21 mouse cellular contexts compared by ENCODE assay signal in genomic region chr15:25706874-25707554, GRCm38 (mm10).
DNase-seq lines count a peak whose midpoint lies in the region; ATAC-seq and TF ChIP-seq lines count a peak whose summit lies in the region.
"Had no signal": no experiment of that assay in that cellular context is flagged by ENCODE, and none has a peak within 500 bp of the region (broad histone marks: within the 10 kb centered on the region; RNA-seq: fewer than 3 reads in every experiment).

No protein-coding gene starts in this region.

- no peak for TF ChIP-seq POLR2A in kidney, adult 2 months (IDR thresholded peaks at IDR 0.05; ENCODE audit: low read depth, low read length)

- no peak overlapping the region for H3K4me2 ChIP-seq in kidney, embryonic 15.5 days
- H3K4me2 ChIP-seq in embryonic facial prominence, embryonic 14.5 days (ENCODE audit: low read depth, low read length): peak overlapping the region; percentile 18; the same call in 1 of the 2 replicates
- H3K4me2 ChIP-seq in limb, embryonic 15.5 days: no peak overlapping the region; the same call in 1 of the 2 replicates
- H3K4me2 ChIP-seq: forebrain, embryonic 15.5 days; heart, embryonic 11.5 days had no signal

- WGBS in kidney, adult 2 months: 72% methylated on average over 19 of the region's 19 CpGs
- 63% methylated on average over 19 of the region's 19 CpGs for WGBS in kidney, embryonic 15.5 days
- 63% methylated on average over 19 of the region's 19 CpGs for WGBS in embryonic facial prominence, embryonic 14.5 days
- WGBS in limb, embryonic 15.5 days: 55% methylated on average over 19 of the region's 19 CpGs

- TF ChIP-seq CTCF in kidney, adult 2 months (conservative IDR thresholded peaks at IDR 0.05; ENCODE audit: insufficient read depth, insufficient read length, low read depth, low read length): no peak

- no peaks in the 10 kb centered on the region for H3K27me3 ChIP-seq in kidney, adult 2 months (replicated peaks; ENCODE audit: control insufficient read depth, insufficient read depth, low read length)
- H3K27me3 ChIP-seq in kidney, embryonic 15.5 days: no peaks in the 10 kb centered on the region
- no peaks in the 10 kb centered on the region for H3K27me3 ChIP-seq in embryonic facial prominence, embryonic 14.5 days (replicated peaks; ENCODE audit: control insufficient read depth, insufficient read depth, low read length)
- H3K27me3 ChIP-seq in limb, embryonic 15.5 days: no peaks in the 10 kb centered on the region
- H3K27me3 ChIP-seq: forebrain, embryonic 15.5 days had no signal

- ATAC-seq in kidney, embryonic 15.5 days (replicated peaks; ENCODE audit: low FRiP score): no peak
- no peak; the same call in 1 of the 2 replicates for ATAC-seq in embryonic facial prominence, embryonic 14.5 days (ENCODE audit: low read depth)
- no peak for ATAC-seq in limb, embryonic 15.5 days (ENCODE audit: insufficient number of reproducible peaks, low FRiP score, low TSS enrichment, low read depth)
- ATAC-seq: activated CD4-positive, CD25-positive, alpha-beta regulatory T cell, adult 4 months; CD4-positive, CD25-positive, alpha-beta regulatory T cell, adult 4 months; forebrain, embryonic 15.5 days had no signal

- peaks cover 2% of the 10 kb centered on the region; the same call in 1 of the 2 replicates for H3K36me3 ChIP-seq in kidney, adult 2 months (ENCODE audit: control insufficient read depth, insufficient read depth, low read length)
- peaks cover 38% of the 10 kb centered on the region for H3K36me3 ChIP-seq in kidney, embryonic 15.5 days
- peaks cover 17% of the 10 kb centered on the region; the same call in 1 of the 2 replicates for H3K36me3 ChIP-seq in embryonic facial prominence, embryonic 14.5 days (ENCODE audit: control insufficient read depth, insufficient read depth, low read length)
- H3K36me3 ChIP-seq in limb, embryonic 15.5 days: peaks cover 9% of the 10 kb centered on the region
- H3K36me3 ChIP-seq: forebrain, embryonic 15.5 days had no signal

- 0 out of 2 replicates have a peak overlapping the region, but pooled peaks have one; percentile 7 for H3K27ac ChIP-seq in kidney, adult 2 months (ENCODE audit: insufficient read depth, low read depth, low read length)
- H3K27ac ChIP-seq in kidney, embryonic 15.5 days: no peak overlapping the region
- peak overlapping the region; percentile 80 for H3K27ac ChIP-seq in embryonic facial prominence, embryonic 14.5 days (replicated peaks; ENCODE audit: low read depth, low read length)
- peak overlapping the region; percentile 63 for H3K27ac ChIP-seq in limb, embryonic 15.5 days
- H3K27ac ChIP-seq: forebrain, embryonic 15.5 days; macrophage had no signal

- H3K9me3 ChIP-seq in kidney, embryonic 15.5 days (replicated peaks): no peaks in the 10 kb centered on the region
- H3K9me3 ChIP-seq in embryonic facial prominence, embryonic 14.5 days (ENCODE audit: control insufficient read depth, low read length): 0 out of 2 replicates have a peak, but pooled peaks cover 4% of the 10 kb centered on the region
- no peaks in the 10 kb centered on the region for H3K9me3 ChIP-seq in limb, embryonic 15.5 days
- H3K9me3 ChIP-seq: forebrain, embryonic 15.5 days had no signal

- no peak overlapping the region for H3K4me3 ChIP-seq in kidney, adult 2 months (ENCODE audit: insufficient read depth, low read depth, low read length)
- no peak overlapping the region for H3K4me3 ChIP-seq in kidney, embryonic 15.5 days (replicated peaks)
- no peak overlapping the region for H3K4me3 ChIP-seq in embryonic facial prominence, embryonic 14.5 days (ENCODE audit: low read depth, low read length)
- H3K4me3 ChIP-seq in limb, embryonic 15.5 days: no peak overlapping the region
- H3K4me3 ChIP-seq: forebrain, embryonic 15.5 days had no signal

- no peak overlapping the region for H3K9ac ChIP-seq in kidney, embryonic 15.5 days
- no peak overlapping the region for H3K9ac ChIP-seq in embryonic facial prominence, embryonic 14.5 days (ENCODE audit: low read depth, low read length)
- no peak overlapping the region for H3K9ac ChIP-seq in limb, embryonic 15.5 days
- H3K9ac ChIP-seq: forebrain, embryonic 15.5 days had no signal

- peaks cover 12% of the 10 kb centered on the region; the same call in 1 of the 2 replicates for H3K4me1 ChIP-seq in kidney, adult 2 months (ENCODE audit: control insufficient read depth, insufficient read depth, low read length)
- H3K4me1 ChIP-seq in kidney, embryonic 15.5 days: peaks cover 3% of the 10 kb centered on the region; the same call in 1 of the 2 replicates
- peaks cover 29% of the 10 kb centered on the region for H3K4me1 ChIP-seq in embryonic facial prominence, embryonic 14.5 days (ENCODE audit: control insufficient read depth, insufficient read depth, low read length)
- H3K4me1 ChIP-seq in limb, embryonic 15.5 days: peaks cover 31% of the 10 kb centered on the region
- H3K4me1 ChIP-seq: forebrain, embryonic 15.5 days had no signal

- DNase-seq in kidney, adult 2 months: no peak
- peak; percentile 45 for DNase-seq in ZHBTc4 (ENCODE audit: low read depth, low spot score)
- peak; percentile 74 for DNase-seq in embryonic facial prominence, embryonic 14.5 days (ENCODE audit: low spot score)
- DNase-seq in retina, embryonic 14.5 days (ENCODE audit: low spot score): no peak
- DNase-seq in frontal cortex, postnatal 25 days (ENCODE audit: low spot score in 2 of 2): no peak
- DNase-seq: cerebellum, adult 11-12 months; heart, postnatal 36 days; kidney, adult 8-10 months; layer of hippocampus, postnatal 36 days; left cerebral cortex, postnatal 4 days; lung, adult 18-20 months; midbrain, embryonic 14.5 days; right cerebral cortex, postnatal 4 days; thymus, adult 2 months had no signal

Comparison
In these comparisons a context has a peak if more than half of its experiments do, and no peak if none do; other contexts are left out.
1. DNase-seq: peak in ZHBTc4 (single experiment) and embryonic facial prominence, embryonic 14.5 days (single experiment); none in kidney, adult 2 months (single experiment), retina, embryonic 14.5 days (single experiment) and frontal cortex, postnatal 25 days (0 of 2).